Mouse (Mus musculus): ENCODE results near the gene Gm9747.

DNA sequence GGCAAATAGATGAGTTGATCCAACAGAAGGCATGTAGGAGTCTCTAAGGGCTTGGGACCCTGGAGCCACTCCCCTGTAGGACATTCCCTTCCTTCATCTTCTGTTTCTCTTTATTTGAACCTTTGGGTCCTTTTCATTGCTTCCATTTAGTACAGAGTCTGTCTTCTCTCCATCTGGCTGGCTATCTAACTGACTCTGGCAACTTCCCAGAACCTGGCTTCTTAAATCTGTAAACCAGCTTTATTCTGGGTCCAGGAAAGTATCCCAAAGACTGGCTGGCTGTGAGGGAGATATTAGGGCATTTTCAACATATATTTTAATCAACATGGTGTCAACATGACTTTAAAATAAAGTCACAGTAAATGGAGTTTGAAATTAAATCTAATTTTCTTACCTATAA lies 4.1 kb upstream of the Gm9747 start:
- TF ChIP-seq EP300 (IDR thresholded peaks at IDR 0.05; ENCODE audit: low read depth): no peak
- no peak for TF ChIP-seq CTCF (IDR thresholded peaks at IDR 0.05; ENCODE audit: low read depth)
